Mouse (Mus musculus): ENCODE measurements around the gene Ms4a13. TPM values are rescaled to one million over a fixed set of nuclear protein-coding genes. Genes with fewer than 3 reads are reported as not detected.
A peak's percentile ranks its signal among the peaks of the same experiment; 100 is the strongest.

The Ms4a13 gene
- polyA plus RNA-seq (2015; fragmentation: Nextera tagmentation; extraction: Ambion mirVana) = not detected in 2 replicates

GRCm38 (mm10) chr19:11196546-11196945, at the start of gene Ms4a13:
TSS of gene Ms4a13 (minus strand) at chr19:11196737.
- no peak within 1 kb of the TSS for H3K9ac ChIP-seq (ENCODE audit: low read depth, low read length)

GRCm38 (mm10) chr19:11244230-11244629, 47.7 kb upstream of the Ms4a13 start:
- no peak for ATAC-seq (ENCODE audit: low read depth)
- no peak overlapping the region for H3K4me3 ChIP-seq (ENCODE audit: low read depth, low read length)

More at GRCm38 (mm10) chr19:11196546-11196945, at the start of gene Ms4a13:
- ATAC-seq (ENCODE audit: low read depth) = no peak
- no peak within 1 kb of the TSS for H3K27ac ChIP-seq (ENCODE audit: low read length)
- no peaks in the 10 kb centered on the region for H3K4me1 ChIP-seq (ENCODE audit: control insufficient read depth, low read depth, low read length)
- H3K4me3 ChIP-seq (ENCODE audit: low read depth, low read length) = no peak within 1 kb of the TSS
- H3K4me2 ChIP-seq (ENCODE audit: low read depth, low read length) = no peak within 1 kb of the TSS
- 61% methylated on average over 12 of the region's 12 CpGs for WGBS (ENCODE audit: insufficient replicate concordance)
- no peaks in the 10 kb centered on the region for H3K9me3 ChIP-seq (replicated peaks; ENCODE audit: control insufficient read depth, low read length)
- H3K36me3 ChIP-seq (ENCODE audit: control insufficient read depth, insufficient read depth) = no peaks in the 10 kb centered on the region
- no peaks in the 10 kb centered on the region for H3K27me3 ChIP-seq (ENCODE audit: control insufficient read depth, insufficient read depth, low read depth, low read length)

GRCm38 (mm10) chr19:11242560-11242959, 46.0 kb upstream of the Ms4a13 start:
- no peaks in the 10 kb centered on the region for H3K9me3 ChIP-seq (replicated peaks; ENCODE audit: control insufficient read depth, low read length)
- no peak overlapping the region for H3K4me2 ChIP-seq (ENCODE audit: low read depth, low read length)
- no peak for ATAC-seq (ENCODE audit: low read depth)
- H3K36me3 ChIP-seq (ENCODE audit: control insufficient read depth, insufficient read depth) = no peaks in the 10 kb centered on the region
- no peak overlapping the region for H3K4me3 ChIP-seq (ENCODE audit: low read depth, low read length)
- no peaks in the 10 kb centered on the region for H3K4me1 ChIP-seq (ENCODE audit: control insufficient read depth, low read depth, low read length)
- H3K27ac ChIP-seq (ENCODE audit: low read length) = no peak overlapping the region
- 59% methylated on average over 5 of the region's 5 CpGs for WGBS (ENCODE audit: insufficient replicate concordance)
- H3K9ac ChIP-seq (ENCODE audit: low read depth, low read length) = no peak overlapping the region
- H3K27me3 ChIP-seq (ENCODE audit: control insufficient read depth, insufficient read depth, low read depth, low read length) = no peaks in the 10 kb centered on the region

More at GRCm38 (mm10) chr19:11244230-11244629, 47.7 kb upstream of the Ms4a13 start:
- Histone ChIP-seq H3K9me3 (replicated peaks; ENCODE audit: control insufficient read depth, low read length) (no peaks in the 10 kb centered on the region), H3K27ac (ENCODE audit: low read length) (no peak overlapping the region), H3K27me3 (ENCODE audit: control insufficient read depth, insufficient read depth, low read depth, low read length) (no peaks in the 10 kb centered on the region), H3K4me1 (ENCODE audit: control insufficient read depth, low read depth, low read length) (no peaks in the 10 kb centered on the region), H3K36me3 (ENCODE audit: control insufficient read depth, insufficient read depth) (no peaks in the 10 kb centered on the region), H3K9ac (ENCODE audit: low read depth, low read length) (no peak overlapping the region), H3K4me2 (ENCODE audit: low read depth, low read length) (no peak overlapping the region)

- Histone ChIP-seq H3K27ac (ENCODE audit: low read length) (no peak overlapping the region), H3K36me3 (ENCODE audit: control insufficient read depth, insufficient read depth) (no peaks in the 10 kb centered on the region), H3K27me3 (ENCODE audit: control insufficient read depth, insufficient read depth, low read depth, low read length) (no peaks in the 10 kb centered on the region), H3K4me2 (ENCODE audit: low read depth, low read length) (no peak overlapping the region), H3K9ac (ENCODE audit: low read depth, low read length) (no peak overlapping the region), H3K4me1 (ENCODE audit: control insufficient read depth, low read depth, low read length) (no peaks in the 10 kb centered on the region; the same call in 1 of the 2 replicates), H3K9me3 (replicated peaks; ENCODE audit: control insufficient read depth, low read length) (no peaks in the 10 kb centered on the region), H3K4me3 (ENCODE audit: low read depth, low read length) (no peak overlapping the region)
- peak; percentile 27; the same call in 1 of the 2 replicates for ATAC-seq (ENCODE audit: low read depth)
These were observed 39.3 kb upstream of the Ms4a13 start for GRCm38 (mm10) chr19:11235820-11236219.

GRCm38 (mm10) chr19:11234921-11235735, 38.6 kb upstream of the Ms4a13 start:
- ATAC-seq (ENCODE audit: low read depth) = no peak

GRCm38 (mm10) chr19:11234244-11234643, 37.7 kb upstream of the Ms4a13 start:
- Histone ChIP-seq H3K27ac (ENCODE audit: low read length) (no peak overlapping the region), H3K4me3 (ENCODE audit: low read depth, low read length) (no peak overlapping the region), H3K36me3 (ENCODE audit: control insufficient read depth, insufficient read depth) (no peaks in the 10 kb centered on the region), H3K4me1 (ENCODE audit: control insufficient read depth, low read depth, low read length) (no peaks in the 10 kb centered on the region; the same call in 1 of the 2 replicates), H3K9me3 (replicated peaks; ENCODE audit: control insufficient read depth, low read length) (no peaks in the 10 kb centered on the region), H3K27me3 (ENCODE audit: control insufficient read depth, insufficient read depth, low read depth, low read length) (no peaks in the 10 kb centered on the region), H3K9ac (ENCODE audit: low read depth, low read length) (no peak overlapping the region), H3K4me2 (ENCODE audit: low read depth, low read length) (no peak overlapping the region)
- 45% methylated on average over 5 of the region's 5 CpGs for WGBS (ENCODE audit: insufficient replicate concordance)
- no peak for ATAC-seq (ENCODE audit: low read depth)

More at GRCm38 (mm10) chr19:11234921-11235735, 38.6 kb upstream of the Ms4a13 start:
- Histone ChIP-seq H3K36me3 (ENCODE audit: control insufficient read depth, insufficient read depth) (no peaks in the 10 kb centered on the region), H3K4me1 (ENCODE audit: control insufficient read depth, low read depth, low read length) (no peaks in the 10 kb centered on the region; the same call in 1 of the 2 replicates), H3K4me3 (ENCODE audit: low read depth, low read length) (no peak overlapping the region), H3K9ac (ENCODE audit: low read depth, low read length) (no peak overlapping the region), H3K27me3 (ENCODE audit: control insufficient read depth, insufficient read depth, low read depth, low read length) (no peaks in the 10 kb centered on the region), H3K9me3 (replicated peaks; ENCODE audit: control insufficient read depth, low read length) (no peaks in the 10 kb centered on the region), H3K27ac (ENCODE audit: low read length) (peak overlapping the region; percentile 29; the same call in 1 of the 2 replicates), H3K4me2 (ENCODE audit: low read depth, low read length) (no peak overlapping the region)
- WGBS (ENCODE audit: insufficient replicate concordance) = 35% methylated on average over 5 of the region's 5 CpGs

- Histone ChIP-seq H3K9ac (ENCODE audit: low read depth, low read length) (no peak within 1 kb of the TSS), H3K27ac (ENCODE audit: low read length) (no peak within 1 kb of the TSS), H3K9me3 (replicated peaks; ENCODE audit: control insufficient read depth, low read length) (no peaks in the 10 kb centered on the region), H3K36me3 (ENCODE audit: control insufficient read depth, insufficient read depth) (no peaks in the 10 kb centered on the region), H3K4me2 (ENCODE audit: low read depth, low read length) (no peak within 1 kb of the TSS), H3K27me3 (ENCODE audit: control insufficient read depth, insufficient read depth, low read depth, low read length) (no peaks in the 10 kb centered on the region), H3K4me1 (ENCODE audit: control insufficient read depth, low read depth, low read length) (no peaks in the 10 kb centered on the region; the same call in 1 of the 2 replicates), H3K4me3 (ENCODE audit: low read depth, low read length) (no peak within 1 kb of the TSS)
- ATAC-seq (ENCODE audit: low read depth) = no peak
- WGBS (ENCODE audit: insufficient replicate concordance) = 49% methylated on average over 5 of the region's 5 CpGs
These were observed 35.8 kb upstream of the Ms4a13 start, which contains the start of gene Ms4a12 for GRCm38 (mm10) chr19:11232348-11232747. TSS of gene Ms4a12 (minus strand) at chr19:11232448.

GRCm38 (mm10) chr19:11192552-11192951, 4.0 kb downstream of the Ms4a13 start:
- Histone ChIP-seq H3K4me1 (ENCODE audit: control insufficient read depth, low read depth, low read length) (no peaks in the 10 kb centered on the region), H3K4me2 (ENCODE audit: low read depth, low read length) (no peak overlapping the region), H3K9me3 (replicated peaks; ENCODE audit: control insufficient read depth, low read length) (no peaks in the 10 kb centered on the region), H3K9ac (ENCODE audit: low read depth, low read length) (no peak overlapping the region), H3K36me3 (ENCODE audit: control insufficient read depth, insufficient read depth) (no peaks in the 10 kb centered on the region), H3K27me3 (ENCODE audit: control insufficient read depth, insufficient read depth, low read depth, low read length) (no peaks in the 10 kb centered on the region), H3K27ac (ENCODE audit: low read length) (no peak overlapping the region), H3K4me3 (ENCODE audit: low read depth, low read length) (no peak overlapping the region)
- no peak for ATAC-seq (ENCODE audit: low read depth)
- WGBS (ENCODE audit: insufficient replicate concordance) = 21% methylated on average over 1 of the region's 1 CpGs

GRCm38 (mm10) chr19:11184121-11184520, 12.4 kb downstream of the Ms4a13 start:
- H3K9me3 ChIP-seq (replicated peaks; ENCODE audit: control insufficient read depth, low read length) = no peaks in the 10 kb centered on the region
- H3K4me1 ChIP-seq (ENCODE audit: control insufficient read depth, low read depth, low read length) = no peaks in the 10 kb centered on the region
- ATAC-seq (ENCODE audit: low read depth) = no peak
- no peaks in the 10 kb centered on the region for H3K36me3 ChIP-seq (ENCODE audit: control insufficient read depth, insufficient read depth)
- H3K9ac ChIP-seq (ENCODE audit: low read depth, low read length) = no peak overlapping the region
- no peaks in the 10 kb centered on the region for H3K27me3 ChIP-seq (ENCODE audit: control insufficient read depth, insufficient read depth, low read depth, low read length)
- 13% methylated on average over 5 of the region's 5 CpGs for WGBS (ENCODE audit: insufficient replicate concordance)
- H3K4me3 ChIP-seq (ENCODE audit: low read depth, low read length) = no peak overlapping the region
- no peak overlapping the region for H3K27ac ChIP-seq (ENCODE audit: low read length)
- H3K4me2 ChIP-seq (ENCODE audit: low read depth, low read length) = no peak overlapping the region
